Mouse (Mus musculus): Measurements from ENCODE around the gene Rab31. TPM values are rescaled to one million over a fixed set of nuclear protein-coding genes. Genes with fewer than 3 reads are reported as not detected.

Rab31 gene
- polyA plus RNA-seq, 1 experiment from 2014 or later, result 6.9 TPM

GRCm38 (mm10) chr17:65626301-65626700 is 146.3 kb downstream of the Rab31 start:
- Histone ChIP-seq H3K9me3 (replicated peaks; ENCODE audit: control insufficient read depth, low read length) (no peaks in the 10 kb centered on the region), H3K36me3 (ENCODE audit: control insufficient read depth, insufficient read depth) (no peaks in the 10 kb centered on the region), H3K4me2 (ENCODE audit: low read depth, low read length) (no peak overlapping the region), H3K4me1 (ENCODE audit: control insufficient read depth, low read depth, low read length) (no peaks in the 10 kb centered on the region), H3K4me3 (ENCODE audit: low read depth, low read length) (no peak overlapping the region), H3K27me3 (ENCODE audit: control insufficient read depth, insufficient read depth, low read depth, low read length) (no peaks in the 10 kb centered on the region), H3K9ac (ENCODE audit: low read depth, low read length) (no peak overlapping the region), H3K27ac (ENCODE audit: low read length) (no peak overlapping the region)
- 68% methylated on average over 6 of the region's 6 CpGs for whole genome bisulfite sequencing (ENCODE audit: insufficient replicate concordance)
- ATAC-seq (ENCODE audit: low read depth), result no peak

- no peaks in the 10 kb centered on the region for H3K27me3 ChIP-seq (ENCODE audit: control insufficient read depth, insufficient read depth, low read depth, low read length)
- no peak for ATAC-seq (ENCODE audit: low read depth)
- no peaks in the 10 kb centered on the region for H3K4me1 ChIP-seq (ENCODE audit: control insufficient read depth, low read depth, low read length)
- no peak overlapping the region for H3K4me2 ChIP-seq (ENCODE audit: low read depth, low read length)
- no peaks in the 10 kb centered on the region for H3K36me3 ChIP-seq (ENCODE audit: control insufficient read depth, insufficient read depth)
- no peak overlapping the region for H3K9ac ChIP-seq (ENCODE audit: low read depth, low read length)
- 69% methylated on average over 6 of the region's 6 CpGs for WGBS (ENCODE audit: insufficient replicate concordance)
- no peak overlapping the region for H3K4me3 ChIP-seq (ENCODE audit: low read depth, low read length)
- H3K9me3 ChIP-seq (replicated peaks; ENCODE audit: control insufficient read depth, low read length), result no peaks in the 10 kb centered on the region
- no peak overlapping the region for H3K27ac ChIP-seq (ENCODE audit: low read length)
These were observed 147.0 kb downstream of the Rab31 start for GRCm38 (mm10) chr17:65625563-65625962.

GRCm38 (mm10) chr17:65623130-65623529 is 149.4 kb downstream of the Rab31 start:
- H3K27me3 ChIP-seq (ENCODE audit: control insufficient read depth, insufficient read depth, low read depth, low read length), result no peaks in the 10 kb centered on the region
- no peak overlapping the region for H3K27ac ChIP-seq (ENCODE audit: low read length)

GRCm38 (mm10) chr17:65618431-65618830 is 154.1 kb downstream of the Rab31 start:
- no peaks in the 10 kb centered on the region for H3K36me3 ChIP-seq (ENCODE audit: control insufficient read depth, insufficient read depth)
- H3K4me2 ChIP-seq (ENCODE audit: low read depth, low read length), result no peak overlapping the region
- peaks cover 5% of the 10 kb centered on the region for H3K4me1 ChIP-seq (ENCODE audit: control insufficient read depth, low read depth, low read length)
- no peak overlapping the region for H3K27ac ChIP-seq (ENCODE audit: low read length)
- no peak overlapping the region for H3K4me3 ChIP-seq (ENCODE audit: low read depth, low read length)
- H3K9me3 ChIP-seq (replicated peaks; ENCODE audit: control insufficient read depth, low read length), result no peaks in the 10 kb centered on the region
- no peaks in the 10 kb centered on the region for H3K27me3 ChIP-seq (ENCODE audit: control insufficient read depth, insufficient read depth, low read depth, low read length)
- ATAC-seq (ENCODE audit: low read depth), result no peak
- WGBS (ENCODE audit: insufficient replicate concordance), result 77% methylated on average over 2 of the region's 2 CpGs
- H3K9ac ChIP-seq (ENCODE audit: low read depth, low read length), result no peak overlapping the region

More at GRCm38 (mm10) chr17:65623130-65623529, 149.4 kb downstream of the Rab31 start:
- H3K9me3 ChIP-seq (replicated peaks; ENCODE audit: control insufficient read depth, low read length), result no peaks in the 10 kb centered on the region
- no peaks in the 10 kb centered on the region for H3K4me1 ChIP-seq (ENCODE audit: control insufficient read depth, low read depth, low read length)
- no peak overlapping the region for H3K4me3 ChIP-seq (ENCODE audit: low read depth, low read length)
- no peak overlapping the region for H3K4me2 ChIP-seq (ENCODE audit: low read depth, low read length)
- no peak for ATAC-seq (ENCODE audit: low read depth)
- H3K36me3 ChIP-seq (ENCODE audit: control insufficient read depth, insufficient read depth), result no peaks in the 10 kb centered on the region
- H3K9ac ChIP-seq (ENCODE audit: low read depth, low read length), result no peak overlapping the region

GRCm38 (mm10) chr17:65615678-65616077 is 156.9 kb downstream of the Rab31 start:
- H3K27me3 ChIP-seq (ENCODE audit: control insufficient read depth, insufficient read depth, low read depth, low read length), result no peaks in the 10 kb centered on the region
- 31% methylated on average over 3 of the region's 3 CpGs for WGBS (ENCODE audit: insufficient replicate concordance)
- H3K4me2 ChIP-seq (ENCODE audit: low read depth, low read length), result no peak overlapping the region
- ATAC-seq (ENCODE audit: low read depth), result no peak
- no peak overlapping the region for H3K4me3 ChIP-seq (ENCODE audit: low read depth, low read length)
- H3K4me1 ChIP-seq (ENCODE audit: control insufficient read depth, low read depth, low read length), result peaks cover 13% of the 10 kb centered on the region
- no peak overlapping the region for H3K27ac ChIP-seq (ENCODE audit: low read length)
- no peaks in the 10 kb centered on the region for H3K36me3 ChIP-seq (ENCODE audit: control insufficient read depth, insufficient read depth)
- H3K9me3 ChIP-seq (replicated peaks; ENCODE audit: control insufficient read depth, low read length), result no peaks in the 10 kb centered on the region
- no peak overlapping the region for H3K9ac ChIP-seq (ENCODE audit: low read depth, low read length)

DNA sequence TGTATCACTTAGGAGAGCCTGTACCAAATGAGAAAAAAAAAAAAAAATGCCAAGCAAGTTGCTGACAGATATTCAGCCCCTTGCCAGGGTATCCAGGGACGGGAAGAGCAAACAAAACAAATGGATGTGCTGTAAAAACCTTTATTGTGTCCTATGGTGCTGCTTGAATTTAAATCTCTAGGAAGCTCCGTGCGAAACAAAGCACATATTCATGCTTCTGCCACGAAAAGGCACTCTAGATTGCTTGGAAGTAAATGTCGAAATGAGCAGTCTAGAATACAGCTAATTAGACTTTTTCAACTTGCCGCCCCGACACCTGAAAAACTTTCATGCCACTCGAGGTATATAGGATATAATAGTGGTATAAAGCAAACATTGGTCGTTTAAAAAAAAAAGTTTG is 158.1 kb downstream of the Rab31 start:
- Histone ChIP-seq H3K36me3 (ENCODE audit: control insufficient read depth, insufficient read depth) (no peaks in the 10 kb centered on the region), H3K27ac (ENCODE audit: low read length) (peak overlapping the region; percentile 97), H3K4me1 (ENCODE audit: control insufficient read depth, low read depth, low read length) (peaks cover 22% of the 10 kb centered on the region), H3K4me2 (ENCODE audit: low read depth, low read length) (peak overlapping the region; percentile 92), H3K9ac (ENCODE audit: low read depth, low read length) (peak overlapping the region; percentile 99), H3K27me3 (ENCODE audit: control insufficient read depth, insufficient read depth, low read depth, low read length) (no peaks in the 10 kb centered on the region), H3K9me3 (replicated peaks; ENCODE audit: control insufficient read depth, low read length) (no peaks in the 10 kb centered on the region), H3K4me3 (ENCODE audit: low read depth, low read length) (peak overlapping the region; percentile 98)
- WGBS (ENCODE audit: insufficient replicate concordance), result 3% methylated on average over 9 of the region's 9 CpGs
- no peak for ATAC-seq (ENCODE audit: low read depth)

DNA sequence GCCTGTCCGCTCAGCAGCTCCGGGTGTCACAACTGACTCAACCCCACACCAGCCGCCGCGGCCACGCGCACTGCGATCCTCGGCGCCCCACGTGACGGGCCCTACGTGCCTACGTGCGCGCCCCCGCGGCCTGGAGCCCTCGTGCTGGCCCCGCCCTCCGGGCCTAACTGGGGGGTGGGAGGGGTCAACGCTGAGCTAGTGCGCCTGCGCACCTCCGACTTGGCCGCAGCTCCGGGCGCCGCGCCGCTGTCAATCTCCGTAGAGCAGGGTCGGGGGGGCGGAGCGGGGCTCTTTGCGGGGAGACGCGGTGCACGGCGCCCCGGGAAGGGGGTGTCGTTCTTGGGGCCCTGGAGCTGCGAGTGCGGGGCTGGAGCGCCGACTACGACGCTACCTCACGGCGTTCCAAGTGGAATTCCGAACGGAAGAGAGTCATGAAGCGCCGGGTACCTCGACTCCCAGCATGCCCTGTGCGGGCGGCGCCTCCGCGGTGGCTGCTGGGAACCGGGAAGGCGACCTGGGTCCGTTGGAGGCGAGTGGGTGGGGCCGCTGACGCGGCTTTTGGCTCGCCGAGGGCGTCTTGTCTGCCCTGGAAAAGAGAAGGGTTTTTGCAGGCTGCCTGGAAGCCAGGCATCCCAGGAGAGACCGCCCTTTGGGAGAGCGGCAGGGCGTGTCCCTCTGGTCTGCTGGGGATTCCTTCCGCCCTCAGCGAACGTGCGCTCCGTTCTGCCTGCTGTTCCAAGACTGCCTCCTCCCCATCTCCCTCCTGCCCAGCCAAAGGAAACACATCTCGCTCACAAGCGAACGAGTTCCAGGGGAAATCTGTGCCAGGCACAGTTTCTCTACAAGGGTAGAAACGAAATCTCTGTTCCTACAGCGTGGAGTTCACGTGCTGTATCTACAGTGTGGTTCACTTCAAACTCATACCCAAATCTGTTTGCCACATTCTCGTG is 158.8 kb downstream of the Rab31 start, which contains the start of gene Vapa:
TSS of gene Vapa (minus strand) at position 93 of the 950 bp plus-strand sequence.
- Histone ChIP-seq H3K9me3 (replicated peaks; ENCODE audit: control insufficient read depth, low read length) (no peaks in the 10 kb centered on the region), H3K36me3 (ENCODE audit: control insufficient read depth, insufficient read depth) (no peaks in the 10 kb centered on the region), H3K27me3 (ENCODE audit: control insufficient read depth, insufficient read depth, low read depth, low read length) (no peaks in the 10 kb centered on the region), H3K27ac (ENCODE audit: low read length) (peak within 1 kb of the TSS; percentile 97), H3K4me2 (ENCODE audit: low read depth, low read length) (peak within 1 kb of the TSS; percentile 92), H3K4me3 (ENCODE audit: low read depth, low read length) (peak within 1 kb of the TSS; percentile 98), H3K9ac (ENCODE audit: low read depth, low read length) (peak within 1 kb of the TSS; percentile 99), H3K4me1 (ENCODE audit: control insufficient read depth, low read depth, low read length) (peaks cover 29% of the 10 kb centered on the region)
- under 1% methylated on average over 85 of the region's 85 CpGs for WGBS (ENCODE audit: insufficient replicate concordance)
- ATAC-seq (ENCODE audit: low read depth), result peak; percentile 87

DNA sequence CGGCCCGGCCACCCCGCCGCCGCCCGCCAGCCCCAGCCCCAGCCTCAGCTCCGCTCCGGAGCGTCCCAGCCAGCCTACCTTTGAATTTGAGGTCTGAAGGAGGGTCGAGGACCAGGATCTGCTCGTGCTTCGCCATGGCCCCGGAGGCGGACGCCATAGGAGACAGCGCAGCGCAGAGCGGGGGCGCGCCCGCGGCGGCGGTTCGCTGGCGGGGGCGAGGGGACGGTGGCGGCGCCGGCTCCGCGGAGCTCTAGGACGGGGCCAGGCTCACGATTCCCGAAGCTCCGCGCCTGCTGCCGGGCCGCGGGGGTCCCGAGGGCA is 159.4 kb downstream of the Rab31 start:
- Histone ChIP-seq H3K27me3 (ENCODE audit: control insufficient read depth, insufficient read depth, low read depth, low read length) (no peaks in the 10 kb centered on the region), H3K4me2 (ENCODE audit: low read depth, low read length) (peak overlapping the region; percentile 75), H3K4me1 (ENCODE audit: control insufficient read depth, low read depth, low read length) (peaks cover 34% of the 10 kb centered on the region), H3K9ac (ENCODE audit: low read depth, low read length) (peak overlapping the region; percentile 99), H3K27ac (ENCODE audit: low read length) (peak overlapping the region; percentile 97), H3K4me3 (ENCODE audit: low read depth, low read length) (peak overlapping the region; percentile 98), H3K9me3 (replicated peaks; ENCODE audit: control insufficient read depth, low read length) (no peaks in the 10 kb centered on the region), H3K36me3 (ENCODE audit: control insufficient read depth, insufficient read depth) (no peaks in the 10 kb centered on the region)
- 1% methylated on average over 36 of the region's 42 CpGs for WGBS (ENCODE audit: insufficient replicate concordance)
- peak; percentile 53 for ATAC-seq (ENCODE audit: low read depth)

GRCm38 (mm10) chr17:65612391-65613141 is 160.0 kb downstream of the Rab31 start:
- H3K9ac ChIP-seq (ENCODE audit: low read depth, low read length), result peak overlapping the region; percentile 99
- H3K4me1 ChIP-seq (ENCODE audit: control insufficient read depth, low read depth, low read length), result peaks cover 39% of the 10 kb centered on the region
- no peaks in the 10 kb centered on the region for H3K36me3 ChIP-seq (ENCODE audit: control insufficient read depth, insufficient read depth)
- peak overlapping the region; percentile 75 for H3K4me2 ChIP-seq (ENCODE audit: low read depth, low read length)
- peak; percentile 37 for ATAC-seq (ENCODE audit: low read depth)
- H3K27ac ChIP-seq (ENCODE audit: low read length), result peak overlapping the region; percentile 97
- H3K4me3 ChIP-seq (ENCODE audit: low read depth, low read length), result peak overlapping the region; percentile 98
- no peaks in the 10 kb centered on the region for H3K27me3 ChIP-seq (ENCODE audit: control insufficient read depth, insufficient read depth, low read depth, low read length)
- under 1% methylated on average over 74 of the region's 91 CpGs for WGBS (ENCODE audit: insufficient replicate concordance)
- no peaks in the 10 kb centered on the region for H3K9me3 ChIP-seq (replicated peaks; ENCODE audit: control insufficient read depth, low read length)

Data from liver, embryonic 16.5 days (tissue).